Mouse (Mus musculus): ENCODE measurements around the gene Aco1.

- no peak for TF ChIP-seq CTCF (IDR thresholded peaks at IDR 0.05)
- TF ChIP-seq EP300 (IDR thresholded peaks at IDR 0.05; ENCODE audit: insufficient read depth, low read depth, low read length), result no peak
- no peak for TF ChIP-seq POLR2A (IDR thresholded peaks at IDR 0.05; ENCODE audit: insufficient read depth, low read depth, low read length)
Observed at GRCm38 (mm10) chr4:40108030-40108429, 34.9 kb upstream of the Aco1 start.
